Mouse (Mus musculus) ZHBTc4 (cell line): Measurements from ENCODE around the gene Ppp1r21.

Experiments used
- DNase-seq: peaks from one replicate; pipeline ENCODE4 v3.0.0-alpha.2; 2011; ENCODE audit warnings: low read depth, low spot score

Ppp1r21 gene

GRCm38 (mm10) chr17:88530236-88530619 is 310 bp downstream of the Ppp1r21 start:
- no peak for DNase-seq

GRCm38 (mm10) chr17:88530667-88531066 is 749 bp downstream of the Ppp1r21 start:
- DNase-seq: no peak

- no peak for DNase-seq
These were observed 1.3 kb downstream of the Ppp1r21 start for GRCm38 (mm10) chr17:88531176-88531575.

GRCm38 (mm10) chr17:88537842-88538430 is 8.0 kb downstream of the Ppp1r21 start:
- DNase-seq: no peak

GRCm38 (mm10) chr17:88542771-88543416 is 13.0 kb downstream of the Ppp1r21 start:
- no peak for DNase-seq

GRCm38 (mm10) chr17:88543417-88543782 is 13.5 kb downstream of the Ppp1r21 start:
- DNase-seq: no peak

- DNase-seq: peak; percentile 30
These were observed 15.4 kb downstream of the Ppp1r21 start for GRCm38 (mm10) chr17:88545217-88545784.

- no peak for DNase-seq
These were observed 16.8 kb downstream of the Ppp1r21 start for GRCm38 (mm10) chr17:88546745-88547144.

- peak; percentile 58 for DNase-seq
These were observed 19.7 kb downstream of the Ppp1r21 start for GRCm38 (mm10) chr17:88549411-88550191.

- DNase-seq: no peak
These were observed 20.4 kb downstream of the Ppp1r21 start for GRCm38 (mm10) chr17:88550351-88550750.

- no peak for DNase-seq
These were observed 21.3 kb downstream of the Ppp1r21 start for GRCm38 (mm10) chr17:88550981-88551940.

GRCm38 (mm10) chr17:88552556-88552955 is 22.6 kb downstream of the Ppp1r21 start:
- DNase-seq: no peak

- no peak for DNase-seq
These were observed 23.1 kb downstream of the Ppp1r21 start for GRCm38 (mm10) chr17:88553001-88553449.

- no peak for DNase-seq
These were observed 23.7 kb downstream of the Ppp1r21 start for GRCm38 (mm10) chr17:88553473-88554087.

- DNase-seq: no peak
These were observed 26.3 kb downstream of the Ppp1r21 start for GRCm38 (mm10) chr17:88556176-88556575.

- DNase-seq: peak; percentile 52
These were observed 26.8 kb downstream of the Ppp1r21 start for GRCm38 (mm10) chr17:88556688-88557087.

- peak; percentile 92 for DNase-seq
These were observed 28.4 kb downstream of the Ppp1r21 start for GRCm38 (mm10) chr17:88558168-88558842.

- no peak for DNase-seq
These were observed 33.7 kb downstream of the Ppp1r21 start for GRCm38 (mm10) chr17:88563611-88564010.

GRCm38 (mm10) chr17:88569807-88570540 is 40.1 kb downstream of the Ppp1r21 start:
- DNase-seq: no peak
